In the genomic region with DNA sequence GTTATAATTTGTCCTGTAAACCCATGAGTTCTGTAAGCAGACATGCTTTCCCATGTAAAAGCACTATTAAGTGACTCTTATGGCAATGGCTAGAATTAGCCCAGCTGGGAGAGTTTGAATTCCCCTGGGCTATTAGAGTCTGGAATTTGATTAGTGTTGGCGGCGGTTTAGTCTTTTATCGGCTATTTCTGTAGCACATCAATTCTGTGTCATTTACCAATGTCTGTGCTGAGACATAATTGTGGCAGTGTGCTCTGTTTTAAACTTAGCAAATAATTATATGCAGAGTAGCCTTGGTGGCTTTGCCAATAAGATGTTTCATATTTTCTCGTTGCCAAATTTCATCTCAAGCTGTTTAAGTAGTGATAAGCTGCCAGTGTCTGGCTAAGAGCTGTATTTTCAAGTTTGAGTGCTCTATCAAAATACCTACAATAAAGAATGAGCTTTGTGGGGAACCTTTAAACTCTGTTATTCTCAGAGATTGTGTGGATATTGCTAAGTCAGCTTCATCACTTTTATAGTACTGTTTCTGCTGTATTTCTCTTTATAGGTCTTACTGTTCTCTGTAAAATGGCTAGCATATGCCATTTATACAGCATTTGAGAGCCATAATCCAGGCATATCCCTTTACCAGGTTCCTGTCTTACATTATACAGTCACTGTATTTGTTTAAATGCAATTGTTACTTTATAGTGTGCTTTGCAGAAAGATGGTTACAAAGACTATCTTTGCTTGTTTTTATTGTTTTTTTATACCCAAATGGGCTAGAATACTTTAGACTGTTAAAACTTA, we compare ENCODE assay signal across 20 mouse cellular contexts.
A peak's percentile ranks its signal among the peaks of the same experiment; 100 is the strongest.
DNase-seq lines count a peak whose midpoint lies in the region; ATAC-seq and TF ChIP-seq lines count a peak whose summit lies in the region.
"Had no signal": no experiment of that assay in that cellular context is flagged by ENCODE, and none has a peak within 500 bp of the region (broad histone marks: within the 10 kb centered on the region; RNA-seq: fewer than 3 reads in every experiment).

No protein-coding gene starts in this region.

- no peak for TF ChIP-seq POLR2A in limb, embryonic 14.5 days (IDR thresholded peaks at IDR 0.05; ENCODE audit: borderline replicate concordance, extremely low read depth, insufficient read depth, insufficient read length)

- no peaks in the 10 kb centered on the region for H3K36me3 ChIP-seq in hindbrain, embryonic 13.5 days
- H3K36me3 ChIP-seq in hindbrain, embryonic 10.5 days, result no peaks in the 10 kb centered on the region
- no peaks in the 10 kb centered on the region for H3K36me3 ChIP-seq in limb, embryonic 14.5 days (ENCODE audit: control insufficient read depth, insufficient read depth, low read length)
- H3K36me3 ChIP-seq: G1E; heart, embryonic 15.5 days; hindbrain, embryonic 15.5 days; liver, embryonic 15.5 days; stomach, embryonic 15.5 days had no signal

- H3K27me3 ChIP-seq in hindbrain, embryonic 13.5 days, result no peaks in the 10 kb centered on the region
- H3K27me3 ChIP-seq in hindbrain, embryonic 10.5 days (ENCODE audit: insufficient read depth, poor library complexity, severe bottlenecking), result no peaks in the 10 kb centered on the region
- no peaks in the 10 kb centered on the region for H3K27me3 ChIP-seq in limb, embryonic 14.5 days (ENCODE audit: control insufficient read depth, insufficient read depth, low read length)
- H3K27me3 ChIP-seq: heart, embryonic 15.5 days; hindbrain, embryonic 15.5 days; liver, embryonic 15.5 days; megakaryocyte, embryonic 14.5 days; stomach, embryonic 15.5 days had no signal

- peaks cover 8% of the 10 kb centered on the region for H3K4me1 ChIP-seq in hindbrain, embryonic 13.5 days (replicated peaks)
- H3K4me1 ChIP-seq in hindbrain, embryonic 10.5 days (replicated peaks), result no peaks in the 10 kb centered on the region
- H3K4me1 ChIP-seq in limb, embryonic 14.5 days (ENCODE audit: control insufficient read depth, insufficient read depth, low read length), result no peaks in the 10 kb centered on the region
- H3K4me1 ChIP-seq: heart, embryonic 15.5 days; liver, embryonic 15.5 days; megakaryocyte, embryonic 14.5 days; stomach, embryonic 15.5 days had no signal

- ATAC-seq in hindbrain, embryonic 13.5 days (ENCODE audit: low FRiP score), result 0 out of 2 replicates have a peak, but pooled peaks have one; percentile 7
- peak; percentile 34; the same call in 1 of the 2 replicates for ATAC-seq in limb, embryonic 14.5 days (ENCODE audit: low FRiP score, low read depth)

- H3K9me3 ChIP-seq in hindbrain, embryonic 13.5 days, result no peaks in the 10 kb centered on the region
- H3K9me3 ChIP-seq in hindbrain, embryonic 10.5 days, result no peaks in the 10 kb centered on the region
- no peaks in the 10 kb centered on the region for H3K9me3 ChIP-seq in limb, embryonic 14.5 days (ENCODE audit: control insufficient read depth, low read length)
- H3K9me3 ChIP-seq: heart, embryonic 15.5 days; hindbrain, embryonic 15.5 days; liver, embryonic 15.5 days; stomach, embryonic 15.5 days had no signal

- H3K9ac ChIP-seq in hindbrain, embryonic 13.5 days, result no peak overlapping the region
- H3K9ac ChIP-seq in limb, embryonic 14.5 days (ENCODE audit: low read depth, low read length, severe bottlenecking), result no peak overlapping the region
- H3K9ac ChIP-seq: heart, embryonic 15.5 days; hindbrain, embryonic 15.5 days; liver, embryonic 15.5 days; stomach, embryonic 15.5 days had no signal

- H3K27ac ChIP-seq in hindbrain, embryonic 13.5 days, result no peak overlapping the region
- no peak overlapping the region for H3K27ac ChIP-seq in hindbrain, embryonic 10.5 days
- no peak overlapping the region for H3K27ac ChIP-seq in limb, embryonic 14.5 days (replicated peaks; ENCODE audit: low read depth, low read length)
- H3K27ac ChIP-seq: heart, embryonic 15.5 days; hindbrain, embryonic 15.5 days; liver, embryonic 15.5 days; stomach, embryonic 15.5 days had no signal

- no peak overlapping the region for H3K4me2 ChIP-seq in hindbrain, embryonic 13.5 days
- no peak overlapping the region for H3K4me2 ChIP-seq in limb, embryonic 14.5 days (replicated peaks; ENCODE audit: low read depth, low read length, severe bottlenecking)
- H3K4me2 ChIP-seq: heart, embryonic 15.5 days; hindbrain, embryonic 15.5 days; liver, embryonic 15.5 days; stomach, embryonic 15.5 days had no signal

- no peak overlapping the region for H3K4me3 ChIP-seq in hindbrain, embryonic 13.5 days
- no peak overlapping the region for H3K4me3 ChIP-seq in hindbrain, embryonic 10.5 days
- H3K4me3 ChIP-seq in limb, embryonic 14.5 days (replicated peaks; ENCODE audit: low read length), result no peak overlapping the region
- H3K4me3 ChIP-seq: heart, embryonic 15.5 days; hindbrain, embryonic 15.5 days; liver, embryonic 15.5 days; megakaryocyte, embryonic 14.5 days; stomach, embryonic 15.5 days had no signal

- DNase-seq in hindbrain, embryonic 10.5 days (ENCODE audit: low spot score), result no peak
- peak; percentile 51 for DNase-seq in Muller cell, postnatal 12 days (ENCODE audit: inconsistent ontology term)
- peak; percentile 40 for DNase-seq in brain, embryonic 18.5 days (ENCODE audit: low read depth, low spot score)
- peak; percentile 8 for DNase-seq in limb, embryonic 14.5 days (ENCODE audit: low spot score)
- no peak for DNase-seq in heart, adult 9 months (ENCODE audit: low spot score in 2 of 2)
- no peak for DNase-seq in thymus, postnatal 10 days (ENCODE audit: low spot score in 2 of 2)
- no peak for DNase-seq in kidney, postnatal 4 days
- DNase-seq: adrenal gland, postnatal 36 days; cerebellum, adult 11 months; kidney, adult 18-20 months; kidney, postnatal 25 days; lung, postnatal 10 days; thymus, postnatal 36 days had no signal

- 39% methylated on average over 4 of the region's 4 CpGs for WGBS in hindbrain, embryonic 13.5 days
- 80% methylated on average over 4 of the region's 4 CpGs for WGBS in hindbrain, embryonic 10.5 days
- WGBS in limb, embryonic 14.5 days, result 28% methylated on average over 4 of the region's 4 CpGs

Comparison
In these comparisons a context has a peak if more than half of its experiments do, and no peak if none do; other contexts are left out.
1. DNase-seq: peak in Muller cell, postnatal 12 days (single experiment), brain, embryonic 18.5 days (single experiment) and limb, embryonic 14.5 days (single experiment); none in hindbrain, embryonic 10.5 days (single experiment), heart, adult 9 months (0 of 2), thymus, postnatal 10 days (0 of 2) and kidney, postnatal 4 days (0 of 2).